Mouse (Mus musculus) E14TG2a.4 (cell line): Measurements from ENCODE around the gene Hyal6.

Source experiments
- H3K27me3 ChIP-seq: 2 replicates; pipeline ENCODE4 v1.6.1; 2014; ENCODE audit warnings: low read length, control low read depth; ENCODE audit not compliant: insufficient read depth
- H3K36me3 ChIP-seq: 2 replicates; pipeline ENCODE4 v1.6.1; 2014; ENCODE audit warnings: low read length, control low read depth; ENCODE audit not compliant: insufficient read depth
- H3K4me1 ChIP-seq: replicated peaks from 2 replicates; pipeline ENCODE4 v1.6.1; 2014; ENCODE audit warnings: low read depth, low read length, control low read depth
- H3K4me3 ChIP-seq: replicated peaks from 2 replicates; pipeline ENCODE4 v1.5.1; 2014; ENCODE audit warnings: mild to moderate bottlenecking, low read length
- H3K9me3 ChIP-seq: 2 replicates; pipeline ENCODE4 v1.6.1; 2014; ENCODE audit warnings: low read length, control low read depth
- CTCF ChIP-seq: conservative IDR thresholded peaks from 2 replicates; pipeline ENCODE4 v1.5.1; 2014; ENCODE audit warnings: low read length
- NANOG ChIP-seq: IDR thresholded peaks from 2 replicates; pipeline ENCODE4 v1.6.1; 2014; ENCODE audit warnings: borderline replicate concordance, low read length, mixed read lengths
- POU5F1 ChIP-seq: IDR thresholded peaks from 2 replicates; pipeline ENCODE4 v1.6.1; 2014; ENCODE audit warnings: low read length, borderline replicate concordance

The Hyal6 gene

GRCm38 (mm10) chr6:24732945-24733344, at the start of gene Hyal6:
Gene Hyal6, plus strand, starts transcription at chr6:24733245.
- H3K9me3 ChIP-seq: peaks cover 7% of the 10 kb centered on the region
- no peaks in the 10 kb centered on the region for H3K36me3 ChIP-seq
- no peaks in the 10 kb centered on the region for H3K27me3 ChIP-seq
- H3K4me3 ChIP-seq: no peak within 1 kb of the TSS
- H3K4me1 ChIP-seq: no peaks in the 10 kb centered on the region
- no peak for TF ChIP-seq POU5F1
- no peak for TF ChIP-seq NANOG
- no peak for TF ChIP-seq CTCF

GRCm38 (mm10) chr6:24687871-24688270, 45.2 kb upstream of the Hyal6 start:
- TF ChIP-seq CTCF (no peak), POU5F1 (no peak), NANOG (no peak)
- no peaks in the 10 kb centered on the region for H3K36me3 ChIP-seq
- H3K4me1 ChIP-seq: no peaks in the 10 kb centered on the region
- no peak overlapping the region for H3K4me3 ChIP-seq
- H3K9me3 ChIP-seq: no peaks in the 10 kb centered on the region
- no peaks in the 10 kb centered on the region for H3K27me3 ChIP-seq

- peaks cover 16% of the 10 kb centered on the region for H3K4me1 ChIP-seq
- no peak for TF ChIP-seq NANOG
- TF ChIP-seq POU5F1: no peak
- no peak for TF ChIP-seq CTCF
Observed at GRCm38 (mm10) chr6:24694455-24695410, 38.3 kb upstream of the Hyal6 start.

GRCm38 (mm10) chr6:24696117-24696516, 36.9 kb upstream of the Hyal6 start:
- TF ChIP-seq CTCF (no peak), NANOG (no peak), POU5F1 (no peak)
- Histone ChIP-seq H3K9me3 (no peaks in the 10 kb centered on the region), H3K27me3 (no peaks in the 10 kb centered on the region), H3K4me1 (peaks cover 16% of the 10 kb centered on the region), H3K36me3 (no peaks in the 10 kb centered on the region), H3K4me3 (no peak overlapping the region)

More at GRCm38 (mm10) chr6:24694455-24695410, 38.3 kb upstream of the Hyal6 start:
- H3K4me3 ChIP-seq: no peak overlapping the region
- H3K27me3 ChIP-seq: no peaks in the 10 kb centered on the region
- H3K36me3 ChIP-seq: no peaks in the 10 kb centered on the region
- no peaks in the 10 kb centered on the region for H3K9me3 ChIP-seq

GRCm38 (mm10) chr6:24697216-24697615, 35.8 kb upstream of the Hyal6 start:
- H3K4me1 ChIP-seq: peaks cover 16% of the 10 kb centered on the region
- H3K9me3 ChIP-seq: no peaks in the 10 kb centered on the region

DNA sequence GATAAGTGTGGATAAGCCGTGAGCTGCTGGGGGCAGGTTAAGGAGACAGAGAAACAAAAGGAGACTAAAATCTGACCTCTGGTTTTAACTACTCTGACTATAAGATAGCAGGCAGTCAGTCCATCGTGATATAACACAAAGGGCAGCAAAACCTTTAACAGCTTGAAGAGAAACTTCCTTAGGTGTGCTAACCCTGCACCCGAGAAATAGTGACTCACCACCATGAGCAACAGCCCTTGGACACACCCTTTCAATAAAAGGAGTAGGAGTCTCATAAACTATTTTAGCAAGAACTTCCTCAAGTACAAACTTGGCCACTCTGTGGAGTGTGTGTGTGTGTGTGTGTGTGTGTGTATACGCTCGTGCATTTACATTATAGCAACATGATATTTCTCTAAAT, 26.0 kb upstream of the Hyal6 start:
- TF ChIP-seq NANOG (no peak), POU5F1 (no peak), CTCF (no peak)
- H3K36me3 ChIP-seq: no peaks in the 10 kb centered on the region
- H3K4me3 ChIP-seq: no peak overlapping the region
- H3K9me3 ChIP-seq: no peaks in the 10 kb centered on the region
- H3K4me1 ChIP-seq: peaks cover 4% of the 10 kb centered on the region; the same call in 1 of the 2 replicates
- H3K27me3 ChIP-seq: no peaks in the 10 kb centered on the region

More at GRCm38 (mm10) chr6:24697216-24697615, 35.8 kb upstream of the Hyal6 start:
- no peaks in the 10 kb centered on the region for H3K36me3 ChIP-seq
- H3K27me3 ChIP-seq: no peaks in the 10 kb centered on the region
- no peak for TF ChIP-seq NANOG
- no peak for TF ChIP-seq POU5F1
- TF ChIP-seq CTCF: no peak
- H3K4me3 ChIP-seq: no peak overlapping the region

GRCm38 (mm10) chr6:24707499-24707898, 25.5 kb upstream of the Hyal6 start:
- Histone ChIP-seq H3K4me3 (no peak overlapping the region), H3K36me3 (no peaks in the 10 kb centered on the region), H3K4me1 (peaks cover 4% of the 10 kb centered on the region; the same call in 1 of the 2 replicates), H3K9me3 (no peaks in the 10 kb centered on the region), H3K27me3 (no peaks in the 10 kb centered on the region)
- TF ChIP-seq CTCF (no peak), NANOG (no peak), POU5F1 (no peak)

- peaks cover 6% of the 10 kb centered on the region; the same call in 1 of the 2 replicates for H3K9me3 ChIP-seq
- H3K4me1 ChIP-seq: no peaks in the 10 kb centered on the region
- no peak for TF ChIP-seq NANOG
- TF ChIP-seq CTCF: peak; percentile 14
- H3K4me3 ChIP-seq: no peak overlapping the region
- H3K36me3 ChIP-seq: no peaks in the 10 kb centered on the region
- H3K27me3 ChIP-seq: no peaks in the 10 kb centered on the region
Observed at GRCm38 (mm10) chr6:24721317-24722099, 11.5 kb upstream of the Hyal6 start.
